Mouse (Mus musculus) CD4-positive, CD25-positive, alpha-beta regulatory T cell, adult 2 months (primary cell): ENCODE measurements around the gene Chchd3.
A peak's percentile ranks its signal among the peaks of the same experiment; 100 is the strongest.

Experiments
- DNase-seq: peaks from one replicate; pipeline ENCODE4 v3.0.0-alpha.2; 2012; ENCODE audit warnings: low read depth, low spot score

Chchd3 gene

DNA sequence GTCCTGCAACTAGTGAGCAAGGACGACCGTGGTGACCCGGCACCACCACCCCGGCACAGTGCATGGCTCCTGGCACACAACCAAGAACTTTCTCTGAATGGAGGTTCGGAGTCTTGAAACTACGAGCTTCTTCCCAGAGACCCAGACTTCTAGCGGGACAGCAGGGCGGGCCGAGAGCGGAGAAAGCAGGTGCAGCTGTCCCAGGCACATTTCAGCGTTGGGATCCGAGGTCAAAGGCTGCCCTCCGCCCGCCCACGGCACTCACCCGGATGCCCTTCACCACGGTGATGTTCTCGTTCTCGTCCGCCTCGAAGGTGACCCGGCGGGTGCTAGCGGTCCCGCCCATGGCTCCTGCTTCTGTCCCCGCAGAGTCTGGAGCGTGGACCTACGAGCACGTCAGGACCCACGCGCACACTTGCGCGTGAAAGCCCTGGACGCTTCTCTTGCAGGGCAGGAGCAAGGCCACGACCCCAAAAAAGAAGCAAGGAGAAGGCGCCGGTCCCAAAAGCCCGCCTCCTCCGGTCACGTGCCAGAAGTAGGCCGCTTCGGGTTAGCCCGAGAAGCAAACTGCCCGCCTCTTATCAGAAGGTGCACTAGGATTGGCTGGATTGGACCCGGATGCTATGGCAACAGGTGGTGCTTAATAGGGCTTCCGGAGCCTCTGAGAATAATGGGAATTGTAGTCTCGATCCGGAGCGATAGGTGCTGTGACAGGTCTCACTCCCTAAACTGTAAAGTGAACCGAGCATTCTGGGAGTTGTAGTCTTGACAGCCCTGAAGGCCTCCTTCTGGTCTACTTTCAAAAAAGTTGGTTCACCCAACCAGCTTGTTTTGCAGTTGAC is at the start of gene Chchd3:
Gene Chchd3 (minus strand): TSS at position 526 of the 842 bp plus-strand sequence.
- DNase-seq = peak; percentile 97

DNA sequence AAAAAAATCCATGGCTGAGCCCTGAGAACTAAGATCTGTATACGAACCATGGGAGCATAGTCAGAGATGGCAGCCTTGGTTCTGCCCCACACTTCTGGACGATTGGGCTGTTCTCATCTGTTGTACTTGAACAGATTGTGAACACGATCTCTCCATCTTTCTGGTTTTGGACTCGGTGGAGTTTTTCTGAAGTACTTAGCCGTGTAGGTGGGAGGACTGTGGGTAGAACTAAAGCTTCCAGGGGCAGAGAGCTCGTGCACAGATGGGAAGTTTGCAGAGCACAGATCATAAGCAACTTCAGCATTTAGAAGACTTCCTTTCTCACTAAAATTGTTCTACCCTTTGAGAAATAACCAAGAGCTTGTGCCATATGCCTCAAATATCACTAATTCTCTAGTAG is 44.6 kb upstream of the Chchd3 start:
- no peak for DNase-seq

DNA sequence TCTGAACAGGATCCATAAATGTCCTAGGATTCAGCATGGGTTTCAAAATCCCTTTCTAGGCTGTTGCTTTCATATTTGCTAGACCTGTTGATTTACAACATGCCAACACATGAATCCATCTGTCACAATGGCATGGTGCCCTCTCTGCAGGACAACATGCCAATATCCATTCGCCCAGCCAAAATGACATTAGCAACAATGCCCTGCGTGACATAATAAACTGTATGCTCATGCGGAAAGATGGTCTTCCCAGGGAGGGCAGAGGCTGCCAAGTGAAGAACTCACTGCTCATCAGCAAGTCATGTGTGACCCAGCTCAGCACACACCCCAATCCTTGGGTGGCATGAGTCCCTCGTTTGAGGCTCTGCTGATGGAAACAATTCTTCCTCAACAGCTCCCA is 38.8 kb upstream of the Chchd3 start:
- DNase-seq = no peak

DNA sequence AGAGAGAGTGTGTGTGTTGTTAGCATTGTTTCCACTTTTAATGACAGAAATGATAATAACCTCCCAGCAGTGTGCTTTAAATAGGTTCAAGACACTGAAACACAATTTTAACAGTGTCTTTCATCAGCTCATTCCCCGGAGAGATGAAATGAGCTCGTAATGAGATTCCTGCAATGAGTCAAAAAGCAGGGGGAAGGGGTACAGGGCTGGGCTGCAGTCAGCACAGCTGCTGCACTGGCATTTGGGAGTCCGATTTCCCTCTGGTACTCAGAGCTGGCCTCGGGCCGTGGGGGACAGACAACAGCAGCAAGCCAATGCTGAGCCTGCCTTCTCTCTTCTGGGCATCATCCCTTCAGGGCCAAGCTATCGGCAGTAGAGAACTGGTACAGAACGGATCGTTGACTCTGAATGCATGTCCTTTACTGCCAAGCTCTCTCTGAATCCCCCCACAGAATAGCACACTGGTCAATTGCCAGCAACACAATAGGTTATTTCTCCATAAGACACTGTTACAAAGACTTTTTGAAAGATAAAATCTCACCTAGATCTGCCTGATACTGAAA is 34.7 kb upstream of the Chchd3 start:
- DNase-seq = no peak

DNA sequence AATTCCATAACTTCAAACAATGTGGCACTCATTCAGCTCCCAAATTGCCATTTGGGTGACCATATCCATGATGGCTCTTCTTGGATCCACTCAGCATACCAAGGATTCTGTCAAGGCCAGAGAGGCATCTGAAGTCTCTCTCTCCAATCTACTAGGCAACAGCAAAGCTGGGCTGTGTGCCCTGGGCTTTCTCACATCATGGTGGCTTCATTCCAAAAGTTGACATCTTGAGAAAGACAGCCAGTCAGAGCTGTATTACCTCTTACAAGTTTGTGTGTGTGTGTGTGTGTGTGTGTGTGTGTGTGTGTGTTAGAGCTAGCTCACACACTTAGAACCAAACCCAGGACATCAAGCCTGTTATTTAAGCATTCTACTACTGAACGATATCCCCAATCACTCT is 20.1 kb upstream of the Chchd3 start:
- no peak for DNase-seq

DNA sequence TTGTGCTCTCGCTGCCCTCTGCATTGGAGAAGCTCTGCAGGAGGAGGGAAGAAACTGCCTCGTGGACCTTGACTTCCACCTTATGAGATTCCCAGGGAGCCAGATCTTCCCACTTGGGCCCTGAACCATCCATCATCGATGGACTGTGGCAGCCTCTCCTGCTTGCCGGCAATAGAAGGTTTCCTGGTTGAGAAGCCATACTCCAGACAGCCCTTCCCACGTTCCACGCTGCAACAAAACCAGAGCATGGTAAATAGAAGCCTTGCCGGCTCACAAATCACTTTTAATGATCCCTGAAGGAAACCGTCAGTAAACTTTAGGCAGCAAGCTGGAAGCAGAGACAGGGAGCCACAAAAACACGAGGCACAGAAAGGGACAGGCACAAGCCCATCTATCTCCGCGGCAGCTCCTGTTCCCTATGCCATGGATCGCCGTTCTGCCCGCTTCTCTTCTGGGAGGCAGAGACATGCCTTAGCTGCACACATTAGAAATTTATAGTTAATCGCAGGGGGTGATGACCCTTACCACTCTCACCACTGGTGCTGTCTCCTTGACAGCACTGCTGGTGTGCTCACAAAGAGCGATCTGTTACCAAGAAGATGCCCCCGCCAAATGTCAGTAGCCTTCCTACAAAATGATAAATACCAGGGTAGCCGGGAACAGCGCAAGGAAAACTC is 18.3 kb upstream of the Chchd3 start:
- no peak for DNase-seq

DNA sequence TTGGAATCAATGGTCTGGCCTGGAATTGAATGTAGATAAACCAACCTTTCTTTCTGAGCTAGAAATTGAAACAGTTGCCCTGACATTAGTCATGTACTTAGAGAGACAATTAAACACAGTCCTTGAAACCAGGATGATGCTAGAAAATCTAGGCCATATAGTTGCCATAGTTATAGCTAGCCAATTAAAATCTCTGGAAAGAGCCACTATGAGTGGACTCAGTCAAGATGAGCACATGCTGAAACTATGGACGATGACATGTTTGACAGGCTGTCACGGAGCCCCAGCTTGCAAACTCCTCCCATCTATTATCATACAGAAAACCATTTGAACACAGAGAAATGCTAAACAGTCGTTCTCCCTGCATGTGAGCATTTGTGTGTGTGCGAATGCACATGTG is 6.4 kb upstream of the Chchd3 start:
- no peak for DNase-seq

DNA sequence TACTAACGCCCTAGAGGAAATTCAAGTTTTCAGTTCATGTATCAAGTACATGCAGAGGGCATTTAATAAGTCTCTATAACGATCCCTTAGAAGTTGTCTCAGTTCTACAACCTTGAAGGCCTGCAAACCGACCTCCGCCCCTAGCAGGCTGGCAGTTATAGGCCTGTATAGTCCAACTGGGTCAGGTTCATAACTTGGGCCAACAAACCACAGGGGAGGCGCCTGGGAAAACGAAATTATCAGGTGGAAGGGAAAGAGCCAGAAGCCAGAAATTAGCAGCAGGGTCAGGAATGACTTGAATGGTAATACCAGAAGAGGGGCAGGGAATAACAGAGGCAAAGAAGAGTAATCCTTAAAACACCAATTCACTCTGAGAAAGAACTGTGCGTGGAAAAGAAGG is 784 bp downstream of the Chchd3 start:
- no peak for DNase-seq

DNA sequence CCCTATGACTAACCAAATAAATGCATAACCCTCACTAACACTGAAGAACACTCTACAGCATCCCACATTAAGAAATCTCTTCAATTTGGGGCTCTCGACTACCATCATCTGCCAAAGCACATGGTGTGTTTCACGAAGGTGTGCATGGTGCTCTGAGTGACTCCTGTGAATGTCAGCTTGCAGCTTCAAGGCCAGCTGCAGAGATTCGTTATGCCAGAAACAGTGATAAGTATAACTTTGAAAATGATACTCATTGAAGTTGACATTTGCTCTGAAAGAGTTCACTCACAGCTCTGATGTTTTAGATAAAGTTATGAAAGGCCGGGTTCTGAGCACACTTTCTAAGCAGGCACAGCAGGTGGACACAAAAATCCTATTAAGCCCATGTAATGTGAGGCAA is 3.7 kb downstream of the Chchd3 start:
- DNase-seq = no peak

DNA sequence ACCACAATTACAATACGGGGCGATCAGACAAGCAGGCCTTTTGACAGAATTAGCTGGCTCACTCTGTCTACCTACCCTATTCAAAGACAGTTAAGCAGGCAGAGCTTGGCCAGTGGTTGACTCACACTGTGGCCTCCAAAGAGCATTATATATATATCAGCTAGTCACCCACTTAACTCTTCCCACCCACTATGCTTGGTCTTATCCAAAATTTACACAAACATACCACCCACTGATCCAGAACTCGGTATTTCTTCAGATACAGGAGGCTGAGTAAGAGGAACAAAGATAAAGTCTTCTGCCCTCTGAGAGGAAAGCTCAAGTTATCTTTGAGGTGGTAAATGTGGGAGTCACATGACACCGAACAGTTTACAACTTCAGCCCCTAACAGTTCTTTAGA is 4.4 kb downstream of the Chchd3 start:
- DNase-seq = no peak

DNA sequence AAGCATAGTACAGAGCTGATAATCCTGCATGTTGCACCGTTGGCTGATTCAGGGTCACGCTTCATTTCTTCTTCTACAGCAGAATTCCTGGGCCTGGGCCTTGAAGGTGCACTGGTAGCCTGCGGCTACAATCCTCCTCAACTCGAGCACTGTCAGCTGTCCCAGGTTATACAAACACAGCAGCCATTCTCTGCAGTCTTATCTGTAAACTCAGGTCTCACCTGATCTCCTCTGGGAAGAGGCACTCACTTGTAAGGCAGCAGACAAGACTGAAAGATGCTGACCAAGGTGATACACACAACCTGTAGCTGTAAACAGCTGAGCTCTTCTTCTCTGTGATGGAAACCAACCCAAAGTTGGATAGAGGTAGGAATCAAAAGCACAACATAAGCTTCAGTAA is 5.1 kb downstream of the Chchd3 start:
- no peak for DNase-seq

DNA sequence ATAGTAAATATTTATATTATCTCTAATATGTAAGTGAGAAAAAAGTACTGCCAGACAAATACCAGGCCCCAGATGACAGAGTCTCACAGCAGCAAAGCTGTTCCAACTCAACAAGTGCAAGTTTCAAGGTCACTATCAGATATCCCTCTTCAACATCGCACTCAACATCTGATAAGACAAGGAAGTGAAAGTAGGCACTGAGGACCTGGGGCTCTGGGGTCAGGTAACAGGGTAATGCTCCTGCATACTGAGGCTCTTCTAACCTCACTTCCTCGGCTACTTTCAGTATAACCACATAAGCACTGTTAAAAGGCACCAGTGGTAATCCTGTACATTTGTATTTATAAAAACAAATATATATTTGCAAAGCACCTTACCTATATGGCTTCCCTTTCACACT is 8.4 kb downstream of the Chchd3 start:
- DNase-seq = no peak

DNA sequence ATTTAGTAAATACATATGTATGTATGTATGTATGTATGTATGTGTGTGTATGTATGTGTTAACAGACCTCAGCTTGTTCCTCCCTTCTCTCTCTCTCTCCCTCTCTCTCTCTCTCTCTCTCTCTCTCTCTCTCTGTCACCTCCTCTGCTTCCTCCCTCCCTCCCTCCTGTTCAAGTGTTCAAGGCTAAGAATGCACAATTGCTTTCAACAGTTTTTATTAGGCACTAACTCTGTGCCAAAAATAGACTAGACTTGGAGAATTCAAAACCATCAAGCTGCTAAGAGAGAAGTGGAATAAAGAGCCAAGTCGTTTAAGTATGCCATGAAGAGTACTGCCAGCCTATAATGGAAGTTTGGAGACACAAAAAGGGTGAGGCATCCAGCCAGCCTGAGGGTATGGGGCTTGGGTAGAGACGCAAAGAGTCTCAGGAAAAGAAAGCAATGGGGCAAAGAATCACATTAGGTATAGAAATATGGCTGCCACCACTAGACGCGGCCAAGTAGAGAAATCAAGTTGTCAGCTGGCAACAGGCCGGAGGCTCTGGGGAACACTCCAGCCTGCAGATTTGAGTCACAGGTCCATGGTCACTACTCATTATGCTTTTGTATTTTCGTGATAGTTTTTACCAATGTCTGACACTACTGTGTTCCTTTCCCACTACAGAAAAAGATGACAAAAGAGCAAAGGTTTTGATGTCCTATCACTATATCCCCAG is 10.2 kb downstream of the Chchd3 start:
- DNase-seq = no peak

DNA sequence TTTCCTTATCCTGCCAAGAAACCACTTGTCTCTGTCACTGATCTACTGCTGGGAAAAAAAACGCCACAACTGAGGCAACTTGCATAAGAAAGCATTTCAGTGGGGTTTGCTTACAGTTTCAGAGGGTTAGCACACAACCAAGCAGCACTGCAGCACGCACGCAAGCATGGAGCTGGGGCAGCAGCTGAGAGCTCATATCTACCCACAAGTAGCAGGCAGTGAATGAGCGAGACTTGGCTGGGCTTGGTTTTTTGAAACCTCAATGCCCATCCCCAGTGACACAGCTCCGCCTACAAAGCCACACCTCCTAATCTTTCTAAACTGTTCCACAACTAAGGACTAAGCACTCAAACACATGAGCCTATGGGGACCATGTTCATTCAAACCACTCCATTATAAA is 16.6 kb downstream of the Chchd3 start:
- DNase-seq = no peak

DNA sequence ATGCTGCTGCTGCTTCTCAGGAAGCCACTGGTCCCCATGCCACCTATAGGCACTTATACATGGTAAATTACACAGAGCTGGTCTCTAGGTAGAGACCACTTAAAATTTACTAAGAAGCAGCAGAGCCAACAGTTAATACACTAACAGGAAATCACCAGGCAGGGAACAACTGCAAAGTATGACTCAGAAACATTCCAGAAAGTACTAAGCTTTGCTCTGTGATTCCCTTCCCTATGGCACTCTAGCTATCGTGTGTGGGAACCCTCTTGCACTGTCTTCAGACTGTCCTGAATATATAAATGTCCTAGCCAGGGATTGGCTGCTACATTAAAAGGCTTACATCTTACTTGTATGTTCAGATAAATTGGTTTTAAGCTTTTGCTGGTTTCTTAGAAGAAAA is 17.2 kb downstream of the Chchd3 start:
- DNase-seq = no peak

DNA sequence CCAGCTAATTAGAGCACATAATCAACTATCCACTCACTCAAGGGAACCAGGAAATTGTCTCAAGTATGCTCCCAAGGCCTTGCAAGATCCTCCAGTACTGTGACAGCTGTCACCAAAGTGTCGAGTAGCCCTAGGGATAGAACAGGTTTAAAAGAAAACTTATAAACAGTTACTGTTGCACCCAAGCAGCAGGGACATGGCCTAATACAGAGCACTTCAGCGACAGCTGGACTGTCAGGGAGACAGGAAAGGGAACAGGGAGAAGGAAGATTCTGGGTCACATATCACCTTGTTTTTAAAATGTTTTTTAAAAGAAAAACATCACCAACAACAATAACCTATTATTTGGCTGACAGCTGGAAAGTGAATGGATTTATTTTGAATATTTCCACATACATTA is 18.1 kb downstream of the Chchd3 start:
- DNase-seq = no peak

DNA sequence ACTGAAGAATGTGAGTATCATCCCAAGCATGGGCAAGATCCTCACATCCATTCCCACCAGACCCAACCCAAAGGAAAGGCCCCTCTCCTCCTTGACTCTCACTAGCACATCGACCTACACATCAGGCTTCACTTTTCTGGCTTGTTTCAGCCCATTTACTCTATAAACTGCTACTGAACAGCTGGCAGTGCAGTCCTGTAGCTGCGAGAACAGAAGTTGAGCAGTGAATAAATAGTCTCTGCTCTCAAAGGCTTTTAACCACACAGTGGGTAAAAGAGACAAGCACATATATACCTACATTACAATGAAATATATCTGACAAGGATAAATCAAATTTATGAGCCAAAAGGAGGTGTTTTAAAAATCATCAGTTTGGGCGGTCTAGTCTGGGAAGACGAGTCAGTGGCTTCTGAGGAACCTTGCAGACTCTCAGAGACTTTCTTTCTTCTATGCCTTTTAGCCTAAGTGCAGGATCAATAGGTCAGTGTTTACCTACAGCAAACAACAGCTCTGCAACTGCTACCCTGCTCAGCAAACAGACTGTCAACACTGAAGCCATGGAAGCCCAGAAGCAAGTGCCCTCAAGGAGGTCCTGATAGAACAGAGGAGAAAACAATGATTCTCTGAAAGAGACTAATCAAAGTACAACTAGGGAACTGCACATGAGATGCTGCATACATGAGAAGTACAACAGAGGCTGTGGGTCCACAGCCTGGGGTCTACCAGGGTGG is 19.5 kb downstream of the Chchd3 start:
- DNase-seq = no peak

DNA sequence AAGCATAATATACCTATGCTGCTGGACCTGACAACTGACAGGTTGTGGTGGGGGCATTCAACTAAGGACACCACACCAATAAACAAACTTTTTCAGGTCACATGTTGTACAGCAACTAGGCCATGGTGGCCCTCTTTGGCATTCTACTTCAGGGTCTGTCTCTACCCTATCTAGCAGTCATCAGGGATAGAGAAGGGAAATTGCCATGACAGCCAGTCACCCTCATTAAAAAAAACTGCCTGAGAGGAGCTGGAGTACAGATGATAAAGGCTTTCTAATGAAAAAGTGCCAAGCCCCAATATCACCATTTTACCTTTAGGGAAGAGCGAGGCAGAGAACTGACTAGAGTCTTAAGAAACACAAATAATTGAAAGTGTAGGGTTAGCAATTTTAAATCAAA is 27.5 kb downstream of the Chchd3 start:
- DNase-seq = no peak

DNA sequence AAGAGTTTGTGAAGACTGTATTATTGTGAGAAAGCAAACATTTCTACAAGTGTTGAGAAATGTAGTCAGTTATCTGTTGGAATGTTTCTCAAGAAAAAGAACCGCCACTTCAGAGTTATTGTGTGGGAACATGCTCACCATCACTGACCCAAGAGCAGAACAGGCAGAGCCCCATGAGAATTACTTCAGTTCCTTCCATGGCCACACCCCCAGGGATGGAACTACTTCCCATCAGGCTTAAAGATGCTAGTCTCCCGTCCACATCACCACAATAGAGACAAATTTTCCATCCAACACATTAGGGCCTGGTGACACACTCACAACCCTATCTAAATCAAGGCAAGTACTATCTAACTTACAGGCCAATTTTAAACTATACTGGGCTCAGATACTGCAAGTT is 28.4 kb downstream of the Chchd3 start:
- no peak for DNase-seq

DNA sequence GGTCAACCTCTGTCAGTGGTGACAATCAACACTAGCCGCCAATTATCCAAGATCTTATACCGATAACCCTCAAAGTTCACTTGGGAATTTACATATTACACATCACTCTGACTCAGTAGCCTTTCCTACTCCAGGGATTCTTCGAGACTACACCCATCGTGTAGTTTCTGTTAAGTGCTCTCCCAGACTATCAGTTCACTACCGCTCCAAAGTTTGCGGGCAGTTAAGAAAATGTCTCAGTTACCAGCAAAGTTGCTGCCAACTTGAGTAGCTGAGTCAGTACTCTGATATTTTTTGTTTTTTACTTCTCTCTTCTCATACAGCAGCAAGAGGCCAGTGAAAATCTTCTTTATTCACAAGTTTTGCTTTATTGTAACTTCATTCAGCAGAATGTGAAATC is 31.8 kb downstream of the Chchd3 start:
- no peak for DNase-seq

DNA sequence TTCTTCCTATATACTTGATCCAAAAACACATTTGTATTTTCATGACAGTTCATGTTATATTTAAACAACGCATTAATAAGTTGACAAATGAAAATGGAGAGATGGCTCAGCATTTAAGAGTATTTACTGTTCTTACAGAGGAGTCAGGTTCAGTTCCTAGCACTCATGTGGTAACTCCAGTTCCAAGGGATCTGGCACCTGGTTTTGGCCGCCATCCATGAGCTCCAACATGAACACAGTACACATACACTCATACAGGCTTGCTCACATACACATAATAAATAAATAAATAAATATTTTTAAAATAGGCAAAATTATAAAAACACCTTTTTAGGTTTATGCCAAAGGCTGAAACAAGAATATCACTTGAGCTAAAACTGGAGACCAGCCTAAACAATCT is 35.0 kb downstream of the Chchd3 start:
- no peak for DNase-seq

DNA sequence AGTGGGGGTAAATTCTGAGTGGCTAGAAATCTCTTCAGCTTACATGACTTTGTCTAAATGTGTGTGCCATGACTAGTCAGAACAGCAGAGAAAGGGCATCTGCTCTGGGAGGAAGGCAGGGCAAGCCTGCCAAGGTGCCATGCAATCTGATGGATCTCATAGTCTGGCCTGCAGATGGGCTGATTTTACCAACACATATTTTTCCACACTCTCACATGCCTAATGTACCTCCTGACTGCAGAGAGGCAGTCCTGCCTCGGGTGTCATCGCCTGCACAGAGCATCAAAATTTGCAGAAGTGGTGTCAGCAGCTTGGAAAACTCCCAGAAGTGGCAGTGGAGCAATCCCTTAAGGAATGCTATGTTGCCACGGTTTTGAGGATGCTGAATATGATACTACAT is 55.5 kb downstream of the Chchd3 start:
- DNase-seq = no peak
